Mouse (Mus musculus) monocyte, adult 2 months (primary cell): ENCODE results near the gene Gm5414.

ENCODE experiments used
- DNase-seq, 2 experiments: peaks; one replicate each; pipeline ENCODE4 v3.0.0; 2022; ENCODE audit warnings: low spot score in 2 of 2, low read depth in 1 of 2

Gm5414 gene

GRCm38 (mm10) chr15:101627884-101628283 lies at the start of gene Gm5414:
Gm5414 (minus strand) TSS chr15:101628188.
- no peak for DNase-seq

GRCm38 (mm10) chr15:101675978-101676377 lies 48.0 kb upstream of the Gm5414 start:
- DNase-seq, result no peak

GRCm38 (mm10) chr15:101652736-101653265 lies 24.8 kb upstream of the Gm5414 start:
- DNase-seq, result no peak

- DNase-seq, result no peak
These were observed 19.3 kb upstream of the Gm5414 start, which contains the start of gene Gm5478 for GRCm38 (mm10) chr15:101647280-101647679. Gm5478 (minus strand) TSS chr15:101647380.

GRCm38 (mm10) chr15:101599123-101599522 lies 28.9 kb downstream of the Gm5414 start:
- no peak for DNase-seq

GRCm38 (mm10) chr15:101588216-101588615 lies 39.8 kb downstream of the Gm5414 start:
- DNase-seq, result no peak

GRCm38 (mm10) chr15:101584456-101584855 lies 43.5 kb downstream of the Gm5414 start:
- no peak for DNase-seq

GRCm38 (mm10) chr15:101583211-101583965 lies 44.6 kb downstream of the Gm5414 start:
- peak; percentile 6 to 24 for DNase-seq

GRCm38 (mm10) chr15:101581701-101582100 lies 46.3 kb downstream of the Gm5414 start:
- no peak for DNase-seq

GRCm38 (mm10) chr15:101575506-101575905 lies 52.5 kb downstream of the Gm5414 start:
- DNase-seq, result no peak
